9 mouse cellular contexts compared by ENCODE assay signal in genomic region chr15:102003516-102003915, GRCm38 (mm10). TPM values are rescaled to one million over a fixed set of nuclear protein-coding genes. Genes with fewer than 3 reads are reported as not detected.
DNase-seq lines count a peak whose midpoint lies in the region; ATAC-seq and TF ChIP-seq lines count a peak whose summit lies in the region.
"Had no signal": no experiment of that assay in that cellular context is flagged by ENCODE, and none has a peak within 500 bp of the region (broad histone marks: within the 10 kb centered on the region; RNA-seq: fewer than 3 reads in every experiment).

No protein-coding gene starts in this region.

- no peaks in the 10 kb centered on the region for H3K9me3 ChIP-seq in heart, embryonic 10.5 days
- no peaks in the 10 kb centered on the region for H3K9me3 ChIP-seq in intestine, embryonic 14.5 days (ENCODE audit: control insufficient read depth, low read length)

- peaks cover 46% of the 10 kb centered on the region for H3K4me1 ChIP-seq in heart, embryonic 10.5 days
- peaks cover 1% of the 10 kb centered on the region; the same call in 1 of the 2 replicates for H3K4me1 ChIP-seq in heart, adult 2 months (ENCODE audit: control insufficient read depth, insufficient read depth, low read length)
- peaks cover 20% of the 10 kb centered on the region for H3K4me1 ChIP-seq in intestine, embryonic 14.5 days (replicated peaks; ENCODE audit: control insufficient read depth, insufficient read depth, low read length)

- peak; percentile 3; the same call in 1 of the 2 replicates for ATAC-seq in intestine, embryonic 14.5 days (replicated peaks; ENCODE audit: low FRiP score, low TSS enrichment, low read depth)
- no peak for ATAC-seq in frontal cortex, adult (ENCODE audit: low TSS enrichment)

- no peak overlapping the region for H3K9ac ChIP-seq in heart, adult 2 months (ENCODE audit: low read depth, low read length)
- H3K9ac ChIP-seq in intestine, embryonic 14.5 days (ENCODE audit: low read length) = peak overlapping the region; percentile 27

- H3K27ac ChIP-seq in heart, embryonic 10.5 days = peak overlapping the region; percentile 81
- no peak overlapping the region for H3K27ac ChIP-seq in heart, adult 2 months
- H3K27ac ChIP-seq in intestine, embryonic 14.5 days (ENCODE audit: low read depth) = peak overlapping the region; percentile 47

- 0 out of 2 replicates have a peak, but pooled peaks cover under 1% of the 10 kb centered on the region for H3K36me3 ChIP-seq in heart, embryonic 10.5 days
- H3K36me3 ChIP-seq in heart, adult 2 months (ENCODE audit: control insufficient read depth, insufficient read depth, low read length) = no peaks in the 10 kb centered on the region
- H3K36me3 ChIP-seq in intestine, embryonic 14.5 days (ENCODE audit: control insufficient read depth, insufficient read depth, low read length) = no peaks in the 10 kb centered on the region

- H3K79me2 ChIP-seq in heart, adult 2 months (replicated peaks; ENCODE audit: control insufficient read depth, insufficient read depth, low read length) = no peaks in the 10 kb centered on the region

- WGBS in heart, embryonic 10.5 days = 5% methylated on average over 12 of the region's 12 CpGs
- WGBS in heart, adult 2 months = 44% methylated on average over 12 of the region's 12 CpGs
- 30% methylated on average over 10 of the region's 12 CpGs for WGBS in intestine, embryonic 14.5 days

- TF ChIP-seq EP300 in heart, adult 2 months (IDR thresholded peaks at IDR 0.05; ENCODE audit: insufficient read depth, low read depth, low read length) = no peak

- TF ChIP-seq CTCF in heart, adult 2 months (IDR thresholded peaks at IDR 0.05) = no peak

- intact Hi-C loops in heart, adult 2 months (cut with DNase I) = no loop called here
- intact Hi-C loops in left cerebral cortex, postnatal 4 days (cut with DNase I) = no loop called here

- H3K27me3 ChIP-seq in heart, embryonic 10.5 days (ENCODE audit: insufficient read depth, poor library complexity, severe bottlenecking) = peaks cover 53% of the 10 kb centered on the region
- no peaks in the 10 kb centered on the region; the same call in 1 of the 2 replicates for H3K27me3 ChIP-seq in heart, adult 2 months (ENCODE audit: control insufficient read depth, insufficient read depth, low read length)
- peaks cover 7% of the 10 kb centered on the region; the same call in 1 of the 2 replicates for H3K27me3 ChIP-seq in intestine, embryonic 14.5 days (replicated peaks; ENCODE audit: control insufficient read depth, insufficient read depth, low read length)

- no peak for TF ChIP-seq POLR2A in heart, adult 2 months (IDR thresholded peaks at IDR 0.05; ENCODE audit: insufficient read depth, low read depth, low read length)

- H3K4me3 ChIP-seq in heart, embryonic 10.5 days = peak overlapping the region; percentile 63
- H3K4me3 ChIP-seq in heart, adult 2 months = no peak overlapping the region
- H3K4me3 ChIP-seq in intestine, embryonic 14.5 days (ENCODE audit: low read depth, low read length) = peak overlapping the region; percentile 25

- H3K4me2 ChIP-seq in intestine, embryonic 14.5 days (ENCODE audit: low read length) = peak overlapping the region; percentile 47

- no peak for DNase-seq in heart, embryonic 10.5 days (ENCODE audit: low spot score)
- no peak for DNase-seq in heart, adult 2 months
- peak; percentile 38 for DNase-seq in ZHBTc4 (ENCODE audit: low read depth, low spot score)
- peak; percentile 73 for DNase-seq in intestine, embryonic 14.5 days (ENCODE audit: low spot score)
- DNase-seq in lung, postnatal 36 days = peak; percentile 67
- DNase-seq in left cerebral cortex, postnatal 4 days = no peak
- no peak for DNase-seq in embryo, embryonic 11 days

RNA-seq across cellular contexts. Expression of gene Krt8, which starts 0.8 kb away (rescaled TPM):
- 83.2 and 193 TPM in 2 replicates for polyA plus RNA-seq in heart, embryonic 10.5 days (2016; fragmentation: Nextera tagmentation; extraction: Ambion mirVana)
- total RNA-seq in heart, adult 2 months (2021) = 1 to 10 TPM; 1.7 TPM
- 2.3 and 9.8 TPM in 2 replicates for polyA plus RNA-seq in heart, adult 2 months (2012; rRNA removed)
- 381 and 486 TPM in 2 replicates for polyA plus RNA-seq in intestine, embryonic 14.5 days (2014; fragmentation: Nextera tagmentation; extraction: Ambion mirVana)
- under 1 TPM in 1 of 2 experiments, not detected in 1; 0.18 TPM for total RNA-seq in left cerebral cortex, postnatal 4 days (2021)

RNA-seq across cellular contexts. Expression of gene Krt18, which starts 24.5 kb away (rescaled TPM):
- 78.5 and 184 TPM in 2 replicates for polyA plus RNA-seq in heart, embryonic 10.5 days (2016; fragmentation: Nextera tagmentation; extraction: Ambion mirVana)
- 1 to 10 TPM; 2.6 to 2.7 TPM for total RNA-seq in heart, adult 2 months (2021)
- 2.7 and 6.7 TPM in 2 replicates for polyA plus RNA-seq in heart, adult 2 months (2012; rRNA removed)
- polyA plus RNA-seq in intestine, embryonic 14.5 days (2014; fragmentation: Nextera tagmentation; extraction: Ambion mirVana) = 184 and 210 TPM in 2 replicates
- under 1 TPM; 0.26 to 0.64 TPM for total RNA-seq in left cerebral cortex, postnatal 4 days (2021)

RNA-seq across cellular contexts. Expression of gene Krt78, which starts 49.4 kb away (rescaled TPM):
- polyA plus RNA-seq in heart, embryonic 10.5 days (2016; fragmentation: Nextera tagmentation; extraction: Ambion mirVana) = not detected in 2 replicates
- under 1 TPM in 1 of 2 experiments, not detected in 1; 0.08 TPM for total RNA-seq in heart, adult 2 months (2021)
- polyA plus RNA-seq in heart, adult 2 months (2012; rRNA removed) = not detected in 2 replicates
- polyA plus RNA-seq in intestine, embryonic 14.5 days (2014; fragmentation: Nextera tagmentation; extraction: Ambion mirVana) = 0.09 TPM in 1 of 2 replicates, not detected in the other
- total RNA-seq in left cerebral cortex, postnatal 4 days (2021) = not detected
- total RNA-seq: adrenal gland, postnatal 25 days had no signal

Comparison
In these comparisons a context has a peak if more than half of its experiments do, and no peak if none do; other contexts are left out.
1. RNA of gene Krt18, which starts 24.5 kb away (polyA plus RNA-seq): 184 to 210 TPM in intestine, embryonic 14.5 days and 78.5 to 184 TPM in heart, embryonic 10.5 days; 2.7 to 6.7 TPM in heart, adult 2 months; every median in the first group is over 10 times any median in the second.
2. DNase-seq: peak in ZHBTc4 (single experiment), intestine, embryonic 14.5 days (single experiment) and lung, postnatal 36 days (single experiment); none in heart, embryonic 10.5 days (single experiment), heart, adult 2 months (0 of 2), left cerebral cortex, postnatal 4 days (single experiment) and embryo, embryonic 11 days (single experiment).